ENCODE assay signal across 11 mouse cellular contexts in genomic region chr4:102741287-102741686, GRCm38 (mm10). TPM values are rescaled to one million over a fixed set of nuclear protein-coding genes. Genes with fewer than 3 reads are reported as not detected.
DNase-seq lines count a peak whose midpoint lies in the region; ATAC-seq and TF ChIP-seq lines count a peak whose summit lies in the region.
"Had no signal": no experiment of that assay in that cellular context is flagged by ENCODE, and none has a peak within 500 bp of the region (broad histone marks: within the 10 kb centered on the region; RNA-seq: fewer than 3 reads in every experiment).

Gene Sgip1, plus strand, starts transcription at chr4:102741297.

- no peaks in the 10 kb centered on the region for H3K9me3 ChIP-seq in CH12.LX (replicated peaks; ENCODE audit: low read length)
- no peaks in the 10 kb centered on the region for H3K9me3 ChIP-seq in hindbrain, embryonic 11.5 days (ENCODE audit: control insufficient read depth, low read length)

- ATAC-seq in hindbrain, embryonic 11.5 days (ENCODE audit: low FRiP score), result no peak

- TF ChIP-seq POLR2A in CH12.LX (IDR thresholded peaks at IDR 0.05; ENCODE audit: low read depth, low read length), result 0 out of 2 replicates have a peak, but pooled peaks have one; percentile 22

- no peak for TF ChIP-seq RAD21 in CH12.LX (IDR thresholded peaks at IDR 0.05; ENCODE audit: low read depth, low read length)

- no peak within 1 kb of the TSS for H3K9ac ChIP-seq in CH12.LX (ENCODE audit: insufficient read depth, low read depth)
- no peak within 1 kb of the TSS for H3K9ac ChIP-seq in hindbrain, embryonic 11.5 days (ENCODE audit: low read depth, low read length)

- 68% methylated on average over 8 of the region's 8 CpGs for WGBS in hindbrain, embryonic 11.5 days

- TF ChIP-seq EP300 in CH12.LX (IDR thresholded peaks at IDR 0.05; ENCODE audit: low read length), result 0 out of 2 replicates have a peak, but pooled peaks have one; percentile 20

- no peaks in the 10 kb centered on the region for H3K36me3 ChIP-seq in CH12.LX (replicated peaks in 1 of 2; ENCODE audit: control insufficient read depth in 1 of 2, insufficient read depth in 1 of 2, low read length in 1 of 2)
- H3K36me3 ChIP-seq in hindbrain, embryonic 11.5 days (ENCODE audit: control insufficient read depth, insufficient read depth, low read length), result no peaks in the 10 kb centered on the region

- intact Hi-C loops in left cerebral cortex, postnatal 36 days (cut with DNase I), result no loop called here

- peak; percentile 12 for DNase-seq in CD4-positive helper T cell, adult 2 months (ENCODE audit: low read depth, low spot score)
- DNase-seq in CH12.LX (ENCODE audit: extremely low read depth), result peak; percentile 46
- DNase-seq in hindbrain, embryonic 11.5 days (ENCODE audit: low spot score), result no peak
- DNase-seq in left cerebral cortex, postnatal 36 days (ENCODE audit: low spot score in 2 of 2), result no peak
- no peak for DNase-seq in adrenal gland, postnatal 14 days
- DNase-seq in natural killer cell, adult 2 months (ENCODE audit: low spot score in 2 of 2), result no peak
- no peak for DNase-seq in lung, postnatal 4 days
- DNase-seq: cerebellum, adult 9-11 months; kidney, postnatal 36 days; lung, adult 18-20 months had no signal

- no peak for TF ChIP-seq CTCF in CH12.LX (conservative IDR thresholded peaks at IDR 0.05 in 1 of 2, IDR thresholded peaks at IDR 0.05 in 1 of 2; ENCODE audit: low read depth in 2 of 2, low read length in 2 of 2)

- no peaks in the 10 kb centered on the region for H3K27me3 ChIP-seq in CH12.LX (replicated peaks)
- H3K27me3 ChIP-seq in hindbrain, embryonic 11.5 days (ENCODE audit: control insufficient read depth, insufficient read depth, low read length), result no peaks in the 10 kb centered on the region

- no peaks in the 10 kb centered on the region for H3K79me2 ChIP-seq in CH12.LX (replicated peaks; ENCODE audit: control insufficient read depth, extremely low read depth, insufficient read depth, poor library complexity, severe bottlenecking)

- in situ Hi-C loops in CH12.LX (cut with MboI; ENCODE audit: low pct_ligation_motif_present, low pct_unique_long_range_greater_than_20kb, low sequenced_read_pairs), result no loop called here

- no peak within 1 kb of the TSS for H3K4me3 ChIP-seq in CH12.LX (replicated peaks in 1 of 3; ENCODE audit: low read depth in 2 of 3, low read length in 2 of 3, poor library complexity in 1 of 3)
- no peak within 1 kb of the TSS for H3K4me3 ChIP-seq in hindbrain, embryonic 11.5 days (ENCODE audit: low read depth, low read length)
- H3K4me3 ChIP-seq: myocyte had no signal

- dilution Hi-C loops in CH12.LX (cut with MboI; ENCODE audit: extremely low pct_ligation_motif_present, extremely low pct_unique_long_range_greater_than_20kb, low sequenced_read_pairs), result no loop called here

- peak within 1 kb of the TSS; percentile 2; the same call in 1 of the 2 replicates for H3K4me2 ChIP-seq in CH12.LX (ENCODE audit: insufficient read depth, low read depth, poor library complexity, severe bottlenecking)
- H3K4me2 ChIP-seq in hindbrain, embryonic 11.5 days (replicated peaks; ENCODE audit: low read depth, low read length), result no peak within 1 kb of the TSS

- H3K27ac ChIP-seq in CH12.LX (ENCODE audit: insufficient read depth, low read depth), result no peak within 1 kb of the TSS
- H3K27ac ChIP-seq in hindbrain, embryonic 11.5 days (ENCODE audit: low read depth, low read length), result no peak within 1 kb of the TSS

- H3K4me1 ChIP-seq in CH12.LX (ENCODE audit: control insufficient read depth in 1 of 2, insufficient read depth in 2 of 2), result peaks cover 7 to 18% of the 10 kb centered on the region in 2 experiments
- no peaks in the 10 kb centered on the region for H3K4me1 ChIP-seq in hindbrain, embryonic 11.5 days (replicated peaks; ENCODE audit: control insufficient read depth, insufficient read depth, low read length)

TF ChIP-seq in CH12.LX, 34 proteins besides CTCF, POLR2A, EP300 and RAD21:
- no peak for TF ChIP-seq JUND (conservative IDR thresholded peaks at IDR 0.05; ENCODE audit: low read depth, low read length)
- no peak for TF ChIP-seq MXI1 (IDR thresholded peaks at IDR 0.05; ENCODE audit: low read depth, low read length)
- no peak for TF ChIP-seq IRF4 (IDR thresholded peaks at IDR 0.05; ENCODE audit: low read depth, low read length)
- TF ChIP-seq MAZ (IDR thresholded peaks at IDR 0.05; ENCODE audit: low read depth, low read length), result no peak
- TF ChIP-seq HCFC1 (IDR thresholded peaks at IDR 0.05; ENCODE audit: low read depth, low read length), result no peak
- TF ChIP-seq KAT2A (IDR thresholded peaks at IDR 0.05; ENCODE audit: insufficient replicate concordance, low read length), result no peak
- no peak for TF ChIP-seq POLR2AphosphoS2 (IDR thresholded peaks at IDR 0.05; ENCODE audit: low read depth, low read length)
- TF ChIP-seq GABPA (IDR thresholded peaks at IDR 0.05; ENCODE audit: insufficient replicate concordance, low read depth, low read length), result no peak
- TF ChIP-seq NRF1 (IDR thresholded peaks at IDR 0.05; ENCODE audit: low read depth, low read length), result no peak
- TF ChIP-seq ETS1 (conservative IDR thresholded peaks at IDR 0.05; ENCODE audit: low read depth, low read length), result no peak
- no peak for TF ChIP-seq CHD1 (IDR thresholded peaks at IDR 0.05; ENCODE audit: low read depth, low read length)
- TF ChIP-seq TCF12 (IDR thresholded peaks at IDR 0.05; ENCODE audit: low read depth, low read length), result 0 out of 2 replicates have a peak, but pooled peaks have one; percentile 36
- TF ChIP-seq MEF2A (IDR thresholded peaks at IDR 0.05; ENCODE audit: borderline replicate concordance, low read depth, low read length), result no peak; the same call in 1 of the 2 replicates
- no peak for TF ChIP-seq PAX5 (IDR thresholded peaks at IDR 0.05; ENCODE audit: low read length)
- TF ChIP-seq MAFK (IDR thresholded peaks at IDR 0.05; ENCODE audit: insufficient replicate concordance, low read length), result no peak
- no peak for TF ChIP-seq TBP (conservative IDR thresholded peaks at IDR 0.05; ENCODE audit: low read depth, low read length)
- no peak for TF ChIP-seq USF2 (conservative IDR thresholded peaks at IDR 0.05; ENCODE audit: low read depth, low read length)
- no peak for TF ChIP-seq E2F4 (IDR thresholded peaks at IDR 0.05; ENCODE audit: insufficient replicate concordance, low read depth, low read length)
- TF ChIP-seq CHD2 (IDR thresholded peaks at IDR 0.05; ENCODE audit: low read length), result no peak
- no peak; the same call in 1 of the 2 replicates for TF ChIP-seq MYC (IDR thresholded peaks at IDR 0.05; ENCODE audit: low read depth, low read length)
- no peak for TF ChIP-seq ZC3H11A (IDR thresholded peaks at IDR 0.05; ENCODE audit: low read depth, low read length)
- peak; percentile 71 for TF ChIP-seq ZNF384 (IDR thresholded peaks at IDR 0.05; ENCODE audit: low read depth, low read length)
- 0 out of 2 replicates have a peak, but pooled peaks have one; percentile 11 for TF ChIP-seq SIN3A (IDR thresholded peaks at IDR 0.05; ENCODE audit: low read length)
- no peak for TF ChIP-seq NELFE (IDR thresholded peaks at IDR 0.05; ENCODE audit: low read depth, low read length)
- TF ChIP-seq ZKSCAN1 (IDR thresholded peaks at IDR 0.05; ENCODE audit: borderline replicate concordance, low read depth, low read length), result no peak
- no peak for TF ChIP-seq MAX (IDR thresholded peaks at IDR 0.05; ENCODE audit: low read length)
- TF ChIP-seq ELF1 (IDR thresholded peaks at IDR 0.05; ENCODE audit: low read depth, low read length), result peak; percentile 34; the same call in 1 of the 2 replicates
- no peak for TF ChIP-seq SMC3 (IDR thresholded peaks at IDR 0.05; ENCODE audit: low read depth, low read length)
- TF ChIP-seq UBTF (IDR thresholded peaks at IDR 0.05; ENCODE audit: low read depth, low read length), result no peak
- TF ChIP-seq JUN (IDR thresholded peaks at IDR 0.05; ENCODE audit: insufficient read depth, low read depth, low read length), result no peak
- no peak for TF ChIP-seq USF1 (IDR thresholded peaks at IDR 0.05; ENCODE audit: low read depth, low read length)

RNA-seq across cellular contexts. Expression of gene Sgip1, which starts in this region (rescaled TPM):
- total RNA-seq in CH12.LX (2012; rRNA removed), result 0.21 TPM in 1 of 2 replicates, not detected in the other
- 0.07 TPM in 1 of 2 replicates, not detected in the other for total RNA-seq in CH12.LX (2014; rRNA removed)
- polyA plus RNA-seq in CH12.LX (2012; ENCODE audit: insufficient read length, low read depth), result 0.39 and 0.56 TPM in 2 replicates
- polyA plus RNA-seq in hindbrain, embryonic 11.5 days (2014; fragmentation: Nextera tagmentation; extraction: Ambion mirVana), result 20.3 and 22.9 TPM in 2 replicates
- 100 to 1,000 TPM; 280 to 316 TPM for total RNA-seq in left cerebral cortex, postnatal 36 days (2021)
- total RNA-seq in adrenal gland, postnatal 14 days (2021), result 8.2 and 14.1 TPM in 2 replicates

Comparison
In these comparisons a context has a peak if more than half of its experiments do, and no peak if none do; other contexts are left out.
1. RNA of gene Sgip1 (total RNA-seq): 280 to 316 TPM in left cerebral cortex, postnatal 36 days; 8.2 to 14.1 TPM in adrenal gland, postnatal 14 days and 0.07 to 0.21 TPM in CH12.LX; every median in the first group is over 10 times any median in the second.
2. RNA of gene Sgip1 (polyA plus RNA-seq): 20.3 to 22.9 TPM in hindbrain, embryonic 11.5 days; 0.39 to 0.56 TPM in CH12.LX; every median in the first group is over 10 times any median in the second.
3. Peak in DNase-seq and H3K4me2 ChIP-seq in CH12.LX; RNA of the gene not detected or under 1 TPM.